Mouse (Mus musculus) heart, embryonic 11.5 days (tissue): ENCODE results near the gene Gm42417. TPM values are rescaled to one million over a fixed set of nuclear protein-coding genes. Genes with fewer than 3 reads are reported as not detected.

ENCODE experiments used
- ATAC-seq: fragments of 200-750 bp; cut with Nextera tagmentation; replicated peaks from 2 replicates; pipeline ENCODE4 v1.8.0; 2017; ENCODE audit warnings: moderate library complexity; ENCODE audit not compliant: insufficient number of reproducible peaks, low FRiP score, low TSS enrichment
- H3K27ac ChIP-seq: fragments of 300-500 bp; sonication (generic); 2 replicates; pipeline ENCODE4 v1.5.1; 2014; ENCODE audit warnings: mild to moderate bottlenecking, low read depth, low read length
- H3K27me3 ChIP-seq: fragments of 300-500 bp; sonication (generic); 2 replicates; pipeline ENCODE4 v1.6.1; 2014; ENCODE audit warnings: mild to moderate bottlenecking, low read length, mixed read lengths; ENCODE audit not compliant: control insufficient read depth, insufficient read depth
- H3K36me3 ChIP-seq: fragments of 300-500 bp; sonication (generic); 2 replicates; pipeline ENCODE4 v1.6.1; 2014; ENCODE audit warnings: mild to moderate bottlenecking, low read length, moderate library complexity, mixed read lengths; ENCODE audit not compliant: control insufficient read depth, insufficient read depth
- H3K4me1 ChIP-seq: fragments of 300-500 bp; sonication (generic); 2 replicates; pipeline ENCODE4 v1.6.1; 2014; ENCODE audit warnings: low read length; ENCODE audit not compliant: control insufficient read depth, insufficient read depth
- H3K4me2 ChIP-seq: fragments of 300-500 bp; sonication (generic); 2 replicates; pipeline ENCODE4 v1.6.1; 2014; ENCODE audit warnings: mild to moderate bottlenecking, moderate library complexity
- H3K4me3 ChIP-seq: fragments of 300-500 bp; sonication (generic); 2 replicates; pipeline ENCODE4 v1.5.1; 2014; ENCODE audit warnings: low read depth, low read length
- H3K9ac ChIP-seq: fragments of 300-500 bp; sonication (generic); 2 replicates; pipeline ENCODE4 v1.6.1; 2014; ENCODE audit warnings: mild to moderate bottlenecking, low read depth, low read length, moderate library complexity
- H3K9me3 ChIP-seq: fragments of 300-500 bp; sonication (generic); replicated peaks from 2 replicates; pipeline ENCODE4 v1.6.1; 2016; ENCODE audit warnings: low read length; ENCODE audit not compliant: control insufficient read depth
- WGBS: fragments of 180-500 bp; shearing (Covaris S2); extraction: QIAGEN DNeasy Blood & Tissue Kit; methylation state at CpG from one replicate; pipeline ENCODE4 v1.1.7; 2014; ENCODE audit not compliant: insufficient replicate concordance; 5-methylcytosine and 5-hydroxymethylcytosine counted together
- polyA plus RNA-seq: library from polyadenylated mRNA; unstranded; fragments of >200 nt; fragmentation: Nextera tagmentation; extraction: Ambion mirVana; gene quantifications from 2 replicates; pipeline ENCODE4 v1.2.1, GENCODE M21; 2014

Gene Gm42417
- polyA plus RNA-seq, 1 experiment from 2014 or later = not detected

DNA sequence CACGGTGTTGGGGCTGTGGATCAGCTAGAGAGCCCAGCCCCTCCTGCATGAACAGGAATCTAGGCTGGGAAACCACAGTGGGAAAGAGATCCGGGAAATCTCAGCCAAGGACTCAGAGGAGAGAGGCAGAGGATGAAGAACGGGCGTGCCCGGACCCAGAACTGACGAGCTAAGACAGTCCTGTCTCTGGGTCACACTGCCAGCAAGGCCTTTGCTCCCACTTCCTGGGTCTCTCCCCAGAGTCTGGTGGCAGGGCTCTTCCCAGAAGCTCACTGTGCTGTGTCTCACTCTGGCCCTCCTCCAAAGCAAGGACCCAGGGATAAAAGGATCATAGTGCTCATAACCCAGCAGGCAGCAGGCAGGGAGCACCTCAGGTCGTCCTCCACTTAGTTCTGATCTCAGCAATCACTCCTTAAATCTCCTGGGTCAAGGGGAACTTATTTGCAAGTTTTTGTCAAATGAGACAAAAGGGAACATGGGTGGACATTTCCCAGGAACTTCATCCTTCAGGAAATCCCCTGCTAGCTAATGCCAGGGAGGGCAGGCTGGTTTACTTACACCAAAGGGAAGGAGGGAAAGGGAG is 30.6 kb upstream of the Gm42417 start:
- no peaks in the 10 kb centered on the region for H3K36me3 ChIP-seq
- WGBS = 62% methylated on average over 7 of the region's 7 CpGs
- H3K27ac ChIP-seq = no peak overlapping the region
- no peak for ATAC-seq
- H3K4me1 ChIP-seq = peaks cover 29% of the 10 kb centered on the region
- no peak overlapping the region for H3K4me3 ChIP-seq
- no peak overlapping the region for H3K4me2 ChIP-seq
- no peak overlapping the region for H3K9ac ChIP-seq
- H3K27me3 ChIP-seq = no peaks in the 10 kb centered on the region
- no peaks in the 10 kb centered on the region for H3K9me3 ChIP-seq

DNA sequence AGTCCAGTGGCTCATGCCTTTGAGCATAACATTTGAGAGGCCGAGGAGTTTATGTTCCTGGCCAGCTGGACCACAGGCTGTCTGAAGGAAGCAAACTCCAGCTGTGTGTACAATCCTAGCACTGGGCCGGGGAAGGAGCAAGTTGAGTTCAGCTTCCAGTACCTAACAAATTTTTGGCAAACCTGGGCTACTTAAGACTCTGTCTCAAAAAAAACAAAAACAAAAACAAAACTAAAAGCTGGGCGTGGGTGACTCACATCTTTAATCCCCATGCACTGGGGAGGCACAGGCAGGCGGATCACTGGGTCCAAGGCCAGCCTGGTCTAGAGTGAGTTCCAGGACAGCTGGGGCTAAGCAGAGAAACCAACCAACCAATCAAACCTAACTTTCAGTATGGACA is 29.5 kb upstream of the Gm42417 start:
- Histone ChIP-seq H3K4me3 (no peak overlapping the region), H3K9ac (no peak overlapping the region), H3K27ac (no peak overlapping the region), H3K36me3 (no peaks in the 10 kb centered on the region), H3K27me3 (no peaks in the 10 kb centered on the region), H3K9me3 (no peaks in the 10 kb centered on the region), H3K4me2 (no peak overlapping the region), H3K4me1 (peaks cover 38% of the 10 kb centered on the region)
- WGBS = 80% methylated on average over 4 of the region's 4 CpGs
- ATAC-seq = no peak

DNA sequence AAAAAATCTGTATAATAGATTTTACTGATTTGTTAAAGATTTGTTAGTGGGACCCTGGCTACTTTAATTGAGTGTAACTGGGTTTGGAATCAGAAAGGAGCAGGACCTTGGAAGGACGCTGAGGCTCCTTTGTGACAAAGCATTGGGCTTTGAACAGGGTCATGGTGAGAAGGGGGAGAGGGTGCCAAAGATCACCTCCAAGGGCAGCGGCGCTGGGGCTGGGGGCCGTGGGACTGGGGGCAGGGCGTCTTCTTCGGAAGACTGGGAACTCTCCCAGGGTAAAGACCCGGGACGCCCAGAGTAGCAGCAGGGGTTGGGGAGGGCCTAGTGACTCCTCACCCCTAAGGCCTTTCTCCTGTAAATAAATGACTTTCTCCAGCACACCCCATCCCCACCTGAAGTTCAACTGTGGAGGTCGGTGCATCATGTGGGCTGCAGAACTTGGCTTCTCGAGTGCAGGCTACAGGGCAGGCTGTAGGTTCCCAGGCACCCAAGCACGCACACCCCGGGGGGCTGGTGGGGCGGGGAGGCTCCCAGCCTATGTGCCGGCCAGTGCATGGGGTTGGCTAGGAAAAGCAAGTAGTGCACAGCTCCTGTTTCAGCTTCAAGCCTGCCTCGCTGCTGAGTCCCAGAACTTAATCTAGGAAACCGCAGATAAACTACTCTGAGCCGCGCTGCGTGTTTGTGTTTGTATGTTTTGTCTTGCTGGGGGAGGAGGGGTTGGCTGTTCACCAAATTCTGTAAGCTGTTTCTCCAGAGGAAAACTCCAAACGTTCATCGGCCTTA is 28.8 kb upstream of the Gm42417 start:
- Histone ChIP-seq H3K4me2 (no peak overlapping the region), H3K9me3 (no peaks in the 10 kb centered on the region), H3K4me3 (no peak overlapping the region), H3K4me1 (peaks cover 44% of the 10 kb centered on the region), H3K27ac (no peak overlapping the region), H3K36me3 (no peaks in the 10 kb centered on the region), H3K9ac (no peak overlapping the region), H3K27me3 (no peaks in the 10 kb centered on the region)
- WGBS = 39% methylated on average over 21 of the region's 21 CpGs
- no peak for ATAC-seq

DNA sequence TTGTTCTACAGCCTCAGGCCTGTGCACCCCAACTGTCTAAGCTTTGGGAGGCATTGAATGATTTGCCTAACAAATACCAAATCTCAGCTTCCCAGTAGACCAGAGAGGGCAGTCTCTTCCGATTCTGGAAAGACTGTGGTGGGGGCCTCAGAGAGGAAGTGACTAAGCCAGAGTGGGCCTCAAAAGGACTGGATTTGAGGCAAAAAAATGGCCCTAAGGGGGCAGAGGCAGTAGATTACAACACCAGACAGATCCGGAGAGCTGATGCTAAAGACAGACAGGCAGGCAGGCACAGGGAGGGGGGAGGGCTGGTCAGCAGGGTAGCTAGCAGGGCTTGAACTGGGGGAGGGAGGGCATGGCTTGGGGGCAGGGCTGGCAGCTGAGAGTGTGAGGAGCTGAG is 27.2 kb upstream of the Gm42417 start:
- Histone ChIP-seq H3K9ac (0 out of 2 replicates have a peak overlapping the region, but pooled peaks have one; percentile 34), H3K4me3 (no peak overlapping the region), H3K9me3 (no peaks in the 10 kb centered on the region), H3K27me3 (no peaks in the 10 kb centered on the region), H3K27ac (no peak overlapping the region), H3K4me2 (no peak overlapping the region), H3K4me1 (peaks cover 53% of the 10 kb centered on the region), H3K36me3 (no peaks in the 10 kb centered on the region)
- ATAC-seq = no peak
- WGBS = 16% methylated on average over 2 of the region's 2 CpGs

DNA sequence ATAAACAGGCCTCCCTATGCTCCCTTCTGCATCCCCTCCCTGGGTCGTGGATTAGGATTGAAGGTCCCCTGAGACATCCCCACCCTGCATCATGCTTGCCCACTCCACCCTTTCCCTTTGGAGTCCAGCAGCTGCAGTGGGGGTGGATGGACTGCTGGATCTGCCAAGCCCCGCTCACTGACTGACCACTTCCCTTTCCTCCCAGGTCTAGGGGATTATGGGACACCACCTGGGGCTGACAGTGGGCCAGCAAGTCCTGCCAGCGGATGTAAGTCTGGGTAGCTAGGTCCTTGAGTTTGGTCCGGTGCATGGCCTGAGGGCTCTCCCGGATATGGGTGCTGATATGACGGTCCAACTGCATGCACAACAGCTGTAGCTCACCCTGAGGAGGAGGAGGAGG is 24.9 kb upstream of the Gm42417 start:
- Histone ChIP-seq H3K36me3 (no peaks in the 10 kb centered on the region), H3K4me3 (no peak overlapping the region), H3K9me3 (no peaks in the 10 kb centered on the region), H3K4me2 (no peak overlapping the region), H3K27ac (no peak overlapping the region), H3K27me3 (no peaks in the 10 kb centered on the region), H3K4me1 (peaks cover 54% of the 10 kb centered on the region), H3K9ac (no peak overlapping the region)
- WGBS = 56% methylated on average over 6 of the region's 6 CpGs
- no peak for ATAC-seq

DNA sequence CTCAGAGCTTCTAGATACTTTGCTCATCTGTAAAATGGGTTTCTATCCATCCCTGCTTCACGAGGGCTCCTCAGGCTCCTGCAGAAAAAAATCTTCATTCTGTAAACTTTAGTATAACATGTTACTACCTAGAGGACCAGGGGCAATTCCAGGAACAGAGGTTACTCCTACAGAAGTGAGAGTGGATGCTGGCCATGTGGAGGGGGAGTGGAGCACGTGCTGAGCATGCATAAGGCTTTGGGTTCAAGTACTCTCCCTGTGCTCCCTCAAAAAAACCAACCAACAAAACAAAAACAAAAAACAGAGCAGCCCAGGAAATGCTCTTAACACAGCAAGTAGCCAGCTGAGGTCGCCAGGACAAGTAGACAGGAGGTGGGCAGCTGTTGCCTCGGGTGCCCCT is 24.4 kb upstream of the Gm42417 start:
- 74% methylated on average over 4 of the region's 4 CpGs for WGBS
- Histone ChIP-seq H3K27ac (no peak overlapping the region), H3K27me3 (no peaks in the 10 kb centered on the region), H3K9ac (no peak overlapping the region), H3K4me2 (no peak overlapping the region), H3K4me3 (no peak overlapping the region), H3K36me3 (no peaks in the 10 kb centered on the region), H3K4me1 (peaks cover 59% of the 10 kb centered on the region), H3K9me3 (no peaks in the 10 kb centered on the region)
- no peak for ATAC-seq

DNA sequence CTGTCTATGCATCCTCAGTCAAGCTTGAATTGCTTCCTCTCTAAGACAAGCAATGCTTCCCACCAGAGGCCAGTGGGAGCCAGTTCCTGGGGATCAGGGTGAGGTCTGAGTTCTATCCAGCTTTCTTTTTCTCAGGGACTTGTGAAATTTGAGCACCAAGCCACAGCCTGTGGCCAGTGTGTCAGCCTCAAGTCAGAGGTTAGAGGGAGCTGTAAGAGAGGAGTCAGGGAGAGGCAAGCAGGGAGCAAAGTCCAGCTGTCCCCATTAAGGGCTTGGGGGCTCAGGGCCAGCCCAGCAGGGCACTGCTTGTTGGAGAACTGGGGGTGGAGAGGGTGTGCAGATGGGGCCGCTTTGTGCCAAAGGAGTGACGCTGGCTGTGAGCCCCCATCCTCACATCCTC is 24.0 kb upstream of the Gm42417 start:
- WGBS = 87% methylated on average over 2 of the region's 2 CpGs
- H3K27me3 ChIP-seq = no peaks in the 10 kb centered on the region
- no peak overlapping the region for H3K4me2 ChIP-seq
- no peak overlapping the region for H3K27ac ChIP-seq
- no peaks in the 10 kb centered on the region for H3K9me3 ChIP-seq
- peaks cover 59% of the 10 kb centered on the region for H3K4me1 ChIP-seq
- no peak overlapping the region for H3K9ac ChIP-seq
- no peak overlapping the region for H3K4me3 ChIP-seq
- no peaks in the 10 kb centered on the region for H3K36me3 ChIP-seq
- ATAC-seq = no peak

DNA sequence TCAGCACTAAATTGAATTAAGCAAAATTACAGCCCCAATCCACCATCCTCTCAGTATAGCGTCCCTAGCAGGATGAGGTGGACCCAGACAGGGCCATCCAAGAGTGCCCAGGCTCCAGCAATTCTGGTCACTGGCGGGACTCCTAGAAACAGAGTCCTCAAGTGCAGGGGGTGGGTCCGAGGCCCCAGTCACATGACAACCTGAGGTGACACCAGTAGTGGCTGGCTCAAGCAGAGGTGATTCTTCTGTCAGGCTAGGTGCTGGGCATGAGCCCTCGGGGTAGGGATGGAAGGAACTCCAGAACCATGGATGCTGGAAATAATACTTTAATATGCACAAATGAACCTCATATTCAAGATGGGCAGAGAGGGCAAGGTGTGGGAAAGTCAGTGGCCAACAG is 23.2 kb upstream of the Gm42417 start:
- H3K27me3 ChIP-seq = no peaks in the 10 kb centered on the region
- no peak overlapping the region for H3K27ac ChIP-seq
- no peak overlapping the region for H3K4me2 ChIP-seq
- no peak for ATAC-seq
- H3K36me3 ChIP-seq = no peaks in the 10 kb centered on the region
- H3K4me1 ChIP-seq = peaks cover 57% of the 10 kb centered on the region
- 52% methylated on average over 4 of the region's 4 CpGs for WGBS
- no peak overlapping the region for H3K9ac ChIP-seq
- H3K4me3 ChIP-seq = no peak overlapping the region
- no peaks in the 10 kb centered on the region for H3K9me3 ChIP-seq

DNA sequence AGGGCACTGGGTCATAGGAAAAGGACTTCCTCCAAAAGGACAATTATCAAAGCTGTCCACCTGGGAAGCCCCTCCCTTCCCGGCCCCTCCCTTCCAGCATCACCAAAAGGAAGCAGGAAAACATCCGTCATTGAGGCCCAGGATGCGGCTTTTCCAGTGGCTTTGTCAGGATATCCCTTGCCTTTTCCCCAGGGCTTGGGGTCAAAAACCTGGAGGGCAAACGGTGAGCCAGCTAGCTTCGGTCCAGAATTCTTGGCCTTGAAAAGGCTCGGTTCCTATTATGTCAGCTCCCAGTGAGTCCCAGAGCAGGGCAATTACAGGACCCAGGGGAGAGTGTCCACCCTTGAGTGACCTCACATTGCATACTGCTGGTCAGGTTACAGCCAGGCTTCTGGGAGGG is 21.7 kb upstream of the Gm42417 start:
- H3K9me3 ChIP-seq = no peaks in the 10 kb centered on the region
- H3K4me1 ChIP-seq = peaks cover 48% of the 10 kb centered on the region
- no peak for ATAC-seq
- no peak overlapping the region for H3K4me2 ChIP-seq
- H3K4me3 ChIP-seq = no peak overlapping the region
- no peak overlapping the region for H3K9ac ChIP-seq
- 58% methylated on average over 6 of the region's 6 CpGs for WGBS
- no peaks in the 10 kb centered on the region for H3K36me3 ChIP-seq
- H3K27ac ChIP-seq = no peak overlapping the region
- no peaks in the 10 kb centered on the region for H3K27me3 ChIP-seq
